9 mouse cellular contexts compared by ENCODE assay signal in the genomic region with DNA sequence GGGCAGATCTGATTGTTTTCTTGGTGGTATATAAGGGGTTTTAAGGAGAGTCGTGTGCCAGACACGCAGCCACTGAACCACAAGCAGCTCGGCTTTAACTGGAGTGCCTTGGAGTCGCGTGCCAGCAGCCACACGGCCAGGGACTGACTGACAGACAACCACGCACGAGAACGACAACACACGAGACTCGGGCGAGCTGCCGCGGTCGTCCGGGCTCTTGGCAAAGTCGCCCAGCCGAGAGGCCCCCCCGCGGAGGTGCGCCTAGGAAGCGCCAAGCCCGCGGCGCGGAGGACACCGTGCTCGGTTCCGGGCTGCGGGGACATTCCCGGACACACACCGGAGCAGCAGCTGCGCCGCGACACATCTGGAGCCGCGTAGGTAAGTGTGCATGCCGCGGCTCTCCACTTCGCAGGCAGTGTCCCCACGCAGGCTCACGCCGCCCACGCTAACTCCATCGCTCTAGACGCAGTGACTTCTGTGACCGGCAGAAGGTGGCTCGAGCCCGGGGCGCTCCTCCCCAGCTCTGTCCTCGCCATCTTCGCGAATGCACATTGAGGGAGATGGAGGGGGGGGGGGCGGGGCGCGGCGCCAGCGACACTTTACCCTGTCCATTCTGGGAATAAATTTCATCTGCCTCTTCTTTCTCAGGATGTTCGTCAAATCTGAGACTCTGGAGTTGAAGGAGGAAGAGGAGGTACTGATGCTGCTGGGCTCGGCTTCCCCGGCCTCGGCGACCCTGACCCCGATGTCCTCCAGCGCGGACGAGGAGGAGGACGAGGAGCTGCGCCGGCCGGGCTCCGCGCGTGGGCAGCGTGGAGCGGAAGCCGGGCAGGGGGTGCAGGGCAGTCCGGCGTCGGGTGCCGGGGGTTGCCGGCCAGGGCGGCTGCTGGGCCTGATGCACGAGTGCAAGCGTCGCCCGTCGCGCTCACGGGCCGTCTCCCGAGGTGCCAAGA. TPM values are rescaled to one million over a fixed set of nuclear protein-coding genes. Genes with fewer than 3 reads are reported as not detected.
DNase-seq lines count a peak whose midpoint lies in the region; ATAC-seq and TF ChIP-seq lines count a peak whose summit lies in the region.
"Had no signal": no experiment of that assay in that cellular context is flagged by ENCODE, and none has a peak within 500 bp of the region (broad histone marks: within the 10 kb centered on the region; RNA-seq: fewer than 3 reads in every experiment).

Neurog2 (plus strand) TSS at position 56 of the 953 bp plus-strand sequence.

- peaks cover 41% of the 10 kb centered on the region for H3K27me3 ChIP-seq in thymus, adult 2 months (ENCODE audit: control insufficient read depth, insufficient read depth, low read length)
- peaks cover 79% of the 10 kb centered on the region for H3K27me3 ChIP-seq in neural tube, embryonic 11.5 days (ENCODE audit: control insufficient read depth, insufficient read depth, low read length)

- 0 out of 2 replicates have a peak, but pooled peaks have one; percentile 11 for ATAC-seq in granulocyte monocyte progenitor cell, adult 5-6 weeks (replicated peaks; ENCODE audit: poor library complexity, severe bottlenecking)
- ATAC-seq in neural tube, embryonic 11.5 days (ENCODE audit: insufficient read depth, low FRiP score, low TSS enrichment), result peak; percentile 48

- H3K9ac ChIP-seq in neural tube, embryonic 11.5 days (ENCODE audit: low read length), result peak within 1 kb of the TSS; percentile 61

- H3K4me3 ChIP-seq in thymus, adult 2 months (ENCODE audit: control insufficient read depth, insufficient read depth, low read length), result peak within 1 kb of the TSS; percentile 25
- peak within 1 kb of the TSS; percentile 53 for H3K4me3 ChIP-seq in neural tube, embryonic 11.5 days (ENCODE audit: low read depth, low read length)

- H3K4me2 ChIP-seq in neural tube, embryonic 11.5 days (ENCODE audit: low read depth), result peak within 1 kb of the TSS; percentile 69

- WGBS in thymus, adult 2 months, result 2% methylated on average over 92 of the region's 92 CpGs
- under 1% methylated on average over 91 of the region's 92 CpGs for WGBS in neural tube, embryonic 11.5 days

- H3K36me3 ChIP-seq in thymus, adult 2 months (ENCODE audit: control insufficient read depth, insufficient read depth, low read length), result no peaks in the 10 kb centered on the region
- H3K36me3 ChIP-seq in neural tube, embryonic 11.5 days (ENCODE audit: control insufficient read depth, insufficient read depth, low read length), result no peaks in the 10 kb centered on the region

- DNase-seq in cerebellum, adult 8-10 months, result peak; percentile 25
- DNase-seq in cerebellum, postnatal 4 days (ENCODE audit: low spot score in 2 of 2), result no peak
- DNase-seq in thymus, adult 2 months, result no peak
- DNase-seq in thymus, adult 18-20 months, result no peak
- peak; percentile 26 to 38 for DNase-seq in kidney, postnatal 25 days
- peak; percentile 67 for DNase-seq in neural tube, embryonic 11.5 days (ENCODE audit: low spot score)
- no peak for DNase-seq in layer of hippocampus, adult 9-11 months

- H3K9me3 ChIP-seq in neural tube, embryonic 11.5 days (ENCODE audit: control insufficient read depth, low read length), result no peaks in the 10 kb centered on the region

- H3K27ac ChIP-seq in thymus, adult 2 months (ENCODE audit: control insufficient read depth, insufficient read depth, low read length), result no peak within 1 kb of the TSS
- H3K27ac ChIP-seq in neural tube, embryonic 11.5 days (ENCODE audit: low read depth, low read length), result peak within 1 kb of the TSS; percentile 83

- peaks cover 12% of the 10 kb centered on the region for H3K4me1 ChIP-seq in thymus, adult 2 months (replicated peaks; ENCODE audit: control insufficient read depth, insufficient read depth, low read length)
- peaks cover 22% of the 10 kb centered on the region for H3K4me1 ChIP-seq in neural tube, embryonic 11.5 days (ENCODE audit: control insufficient read depth, insufficient read depth, low read length)

- no peak for TF ChIP-seq CTCF in thymus, adult 2 months (IDR thresholded peaks at IDR 0.05; ENCODE audit: borderline replicate concordance, control insufficient read depth, extremely low read depth, insufficient read depth, low read length, poor library complexity)

- TF ChIP-seq POLR2A in thymus, adult 2 months (IDR thresholded peaks at IDR 0.05; ENCODE audit: control insufficient read depth, extremely low read depth, insufficient read depth, low read length, poor library complexity), result no peak

RNA-seq across cellular contexts. Expression of gene Neurog2, which starts in this region (rescaled TPM):
- 0.09 and 0.20 TPM in 2 replicates for polyA plus RNA-seq in thymus, adult 2 months (2012; rRNA removed)
- not detected in 2 replicates for total RNA-seq in granulocyte monocyte progenitor cell, adult 5-6 weeks (2014; fragmentation: Nextera tagmentation)
- not detected in 2 replicates for total RNA-seq in granulocyte monocyte progenitor cell, adult 5-6 weeks (2017)
- 38.8 and 41.2 TPM in 2 replicates for polyA plus RNA-seq in neural tube, embryonic 11.5 days (2014; fragmentation: Nextera tagmentation; extraction: Ambion mirVana)
- total RNA-seq: hematopoietic stem cell, adult 5-6 weeks had no signal

Comparison
In these comparisons a context has a peak if more than half of its experiments do, and no peak if none do; other contexts are left out.
1. RNA of gene Neurog2 (polyA plus RNA-seq): 38.8 to 41.2 TPM in neural tube, embryonic 11.5 days; 0.09 to 0.20 TPM in thymus, adult 2 months; every median in the first group is over 10 times any median in the second.
2. DNase-seq: peak in cerebellum, adult 8-10 months (single experiment), kidney, postnatal 25 days (2 of 2) and neural tube, embryonic 11.5 days (single experiment); none in cerebellum, postnatal 4 days (0 of 2), thymus, adult 2 months (single experiment), thymus, adult 18-20 months (0 of 2) and layer of hippocampus, adult 9-11 months (single experiment).
3. Peak in ATAC-seq in granulocyte monocyte progenitor cell, adult 5-6 weeks; RNA of the gene not detected or under 1 TPM.